Mouse (Mus musculus): Measurements from ENCODE around the gene Pbld2. TPM values are rescaled to one million over a fixed set of nuclear protein-coding genes. Genes with fewer than 3 reads are reported as not detected.

Gene Pbld2
- total RNA-seq, 2 experiments from 2014 or later = not detected

Other genes starting within 250 kb of the Pbld2 start
- 86.7 and 88.1 TPM in 2 replicates for gene Ccar1, start 232.0 kb upstream of the Pbld2 start, total RNA-seq (2015)
- 82.6 and 111 TPM in 2 replicates for gene Ccar1, start 232.0 kb upstream of the Pbld2 start, total RNA-seq (2017)
- gene Tet1, start 115.3 kb upstream of the Pbld2 start, total RNA-seq (2015) = 5.0 and 6.1 TPM in 2 replicates
- 0.95 and 1.7 TPM in 2 replicates for gene Tet1, start 115.3 kb upstream of the Pbld2 start, total RNA-seq (2017)
- 21.9 and 23.4 TPM in 2 replicates for gene Slc25a16, start 103.7 kb upstream of the Pbld2 start, total RNA-seq (2015)
- gene Slc25a16, start 103.7 kb upstream of the Pbld2 start, total RNA-seq (2017) = 20.9 and 21.0 TPM in 2 replicates
- gene Dna2, start 77.3 kb upstream of the Pbld2 start, total RNA-seq (2015) = 108 and 109 TPM in 2 replicates
- gene Dna2, start 77.3 kb upstream of the Pbld2 start, total RNA-seq (2017) = 113 and 121 TPM in 2 replicates
- gene Rufy2, start 44.1 kb upstream of the Pbld2 start, total RNA-seq (2015) = 6.6 and 7.0 TPM in 2 replicates
- gene Rufy2, start 44.1 kb upstream of the Pbld2 start, total RNA-seq (2017) = 4.8 and 5.5 TPM in 2 replicates
- 23.4 and 28.8 TPM in 2 replicates for gene Hnrnph3, start 98 bp upstream of the Pbld2 start, total RNA-seq (2015)
- 31.2 and 34.4 TPM in 2 replicates for gene Hnrnph3, start 98 bp upstream of the Pbld2 start, total RNA-seq (2017)
- gene Pbld1, start 35.8 kb downstream of the Pbld2 start, total RNA-seq (2015) = 3.8 and 5.2 TPM in 2 replicates
- gene Pbld1, start 35.8 kb downstream of the Pbld2 start, total RNA-seq (2017) = 1.7 and 2.0 TPM in 2 replicates
- gene Atoh7, start 75.3 kb downstream of the Pbld2 start, total RNA-seq (2015) = not detected in 2 replicates
- gene Atoh7, start 75.3 kb downstream of the Pbld2 start, total RNA-seq (2017) = not detected in 2 replicates
- gene Mypn, start 179.6 kb downstream of the Pbld2 start, total RNA-seq (2015) = not detected in 2 replicates
- gene Mypn, start 179.6 kb downstream of the Pbld2 start, total RNA-seq (2017) = not detected in 2 replicates
- 182 and 199 TPM in 2 replicates for gene Herc4, start 219.5 kb downstream of the Pbld2 start, total RNA-seq (2015)
- 133 and 144 TPM in 2 replicates for gene Herc4, start 219.5 kb downstream of the Pbld2 start, total RNA-seq (2017)